Mouse (Mus musculus) gastrocnemius, postnatal 25 days (tissue): ENCODE measurements around the gene Pik3r2. TPM values are rescaled to one million over a fixed set of nuclear protein-coding genes. Genes with fewer than 3 reads are reported as not detected.

Experiments
- DNase-seq: peaks from one replicate; pipeline ENCODE4 v3.0.0; 2022
- total RNA-seq, 2 experiments: library from RNA; stranded (reverse); gene quantifications; 1 replicate in 1 of 2; 2 replicates in 1 of 2; pipeline ENCODE4 v1.2.3; 2021

Pik3r2 gene
- total RNA-seq, 2 experiments from 2014 or later: 13.1 to 18.7 TPM

DNA sequence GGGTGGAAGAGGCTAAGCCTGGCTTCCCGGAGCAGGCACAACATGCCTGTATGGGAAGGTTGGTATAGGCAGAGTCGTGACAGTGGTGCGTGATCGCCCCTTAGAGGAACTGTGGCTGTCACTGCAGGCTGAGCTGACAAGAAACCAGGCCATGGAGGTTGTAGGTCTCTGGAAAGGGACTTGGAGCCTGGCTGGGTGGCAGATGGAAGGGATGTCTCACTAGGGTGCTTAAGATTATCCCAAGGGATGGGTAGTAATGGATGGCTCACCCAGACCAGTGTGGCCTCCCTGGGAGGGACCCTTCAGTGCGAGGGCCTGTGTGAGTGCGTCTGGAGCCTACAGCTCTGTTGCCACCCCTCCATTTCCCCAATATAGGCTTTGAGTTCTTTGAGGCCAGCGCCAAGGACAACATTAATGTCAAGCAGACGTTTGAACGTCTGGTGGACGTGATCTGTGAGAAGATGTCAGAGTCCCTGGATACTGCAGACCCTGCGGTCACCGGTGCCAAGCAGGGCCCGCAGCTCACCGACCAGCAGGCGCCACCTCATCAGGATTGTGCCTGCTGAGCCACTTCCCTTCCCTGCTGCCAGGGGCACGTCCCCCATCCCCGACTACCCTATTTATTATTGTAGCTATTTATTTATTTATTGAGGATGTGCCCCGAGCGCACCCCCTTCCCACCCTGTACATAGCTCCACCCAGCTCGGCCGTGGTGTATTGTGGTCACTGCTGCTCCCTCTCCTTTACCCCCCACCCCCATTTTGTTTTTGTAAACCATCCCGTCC, 18.8 kb downstream of the Pik3r2 start:
- DNase-seq: peak; percentile 26

DNA sequence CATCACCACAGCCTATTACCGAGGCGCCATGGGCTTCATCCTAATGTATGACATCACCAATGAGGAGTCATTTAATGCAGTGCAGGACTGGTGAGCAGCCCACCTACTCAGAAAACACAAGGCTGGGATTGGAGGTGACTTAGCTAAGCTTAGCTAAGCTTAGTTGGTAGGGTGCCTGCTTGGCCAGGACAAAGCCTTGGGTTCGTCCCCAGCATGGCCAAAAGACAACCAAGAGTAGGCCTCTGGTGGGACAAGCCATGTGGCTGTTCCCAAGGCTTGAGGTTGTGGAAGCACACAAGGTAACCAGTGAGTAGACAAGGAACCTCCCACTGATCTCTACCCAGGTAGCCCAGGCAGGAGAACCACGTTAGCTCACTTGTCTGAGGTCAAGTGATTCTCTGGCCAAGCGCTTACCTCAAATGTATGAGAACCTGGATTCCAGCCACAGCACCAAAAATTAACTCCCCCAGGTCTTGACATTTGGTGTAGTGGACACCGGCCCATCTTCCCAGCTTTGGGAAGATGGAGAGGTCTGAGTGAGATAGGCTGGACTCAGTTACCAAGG, 20.0 kb downstream of the Pik3r2 start:
- peak; percentile 9 for DNase-seq

- peak; percentile 13 for DNase-seq
Observed at GRCm38 (mm10) chr8:70755661-70756475, 20.6 kb downstream of the Pik3r2 start.

GRCm38 (mm10) chr8:70754871-70755660, 21.4 kb downstream of the Pik3r2 start:
- DNase-seq: no peak

GRCm38 (mm10) chr8:70754043-70754870, 22.3 kb downstream of the Pik3r2 start, which contains the start of gene Rab3a:
Gene Rab3a (plus strand): TSS chr8:70754679.
- peak; percentile 99 for DNase-seq

- peak; percentile 94 for DNase-seq
Observed at GRCm38 (mm10) chr8:70753151-70753550, 23.4 kb downstream of the Pik3r2 start.

DNA sequence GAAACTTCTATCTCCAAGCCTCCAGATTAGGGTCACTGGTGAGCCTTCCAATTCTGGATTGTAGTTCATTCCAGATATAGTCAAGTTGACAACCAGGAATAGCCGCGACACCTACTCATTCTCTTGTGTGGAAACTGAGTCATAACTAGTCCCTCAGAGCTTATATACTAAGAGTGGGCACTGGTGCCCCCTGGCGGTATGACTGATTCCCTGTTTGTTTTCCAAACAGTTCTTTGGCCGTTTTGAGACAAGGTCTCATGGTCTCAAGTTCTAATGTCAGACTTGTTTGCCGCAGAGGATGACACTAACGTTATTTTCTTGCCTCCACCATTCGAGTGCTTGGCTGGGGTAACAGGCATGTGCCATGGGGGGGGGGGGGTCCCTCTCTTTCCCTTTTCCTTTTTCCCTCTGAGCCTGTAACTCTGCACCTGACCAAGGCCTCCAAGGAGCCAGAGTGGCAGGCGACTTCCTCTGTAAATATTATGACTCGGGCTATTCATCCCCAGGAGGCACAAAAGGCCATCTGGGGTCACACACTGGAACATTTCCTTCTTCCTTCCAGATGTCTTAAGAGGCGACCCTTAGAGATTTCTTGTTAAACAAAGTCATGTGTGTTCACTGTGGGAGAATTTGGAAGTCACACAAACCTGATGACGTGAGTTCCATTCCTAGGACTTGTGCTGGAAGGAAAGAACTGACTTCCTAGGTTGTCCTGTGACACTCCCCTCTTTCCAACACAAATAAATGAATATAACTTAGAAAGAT, 24.3 kb downstream of the Pik3r2 start:
- DNase-seq: peak; percentile 82

- no peak for DNase-seq
Observed at GRCm38 (mm10) chr8:70750128-70750680, 26.3 kb downstream of the Pik3r2 start.

- DNase-seq: no peak
Observed at GRCm38 (mm10) chr8:70749097-70749674, 27.3 kb downstream of the Pik3r2 start.

- no peak for DNase-seq
Observed at GRCm38 (mm10) chr8:70748246-70749096, 28.0 kb downstream of the Pik3r2 start.

DNA sequence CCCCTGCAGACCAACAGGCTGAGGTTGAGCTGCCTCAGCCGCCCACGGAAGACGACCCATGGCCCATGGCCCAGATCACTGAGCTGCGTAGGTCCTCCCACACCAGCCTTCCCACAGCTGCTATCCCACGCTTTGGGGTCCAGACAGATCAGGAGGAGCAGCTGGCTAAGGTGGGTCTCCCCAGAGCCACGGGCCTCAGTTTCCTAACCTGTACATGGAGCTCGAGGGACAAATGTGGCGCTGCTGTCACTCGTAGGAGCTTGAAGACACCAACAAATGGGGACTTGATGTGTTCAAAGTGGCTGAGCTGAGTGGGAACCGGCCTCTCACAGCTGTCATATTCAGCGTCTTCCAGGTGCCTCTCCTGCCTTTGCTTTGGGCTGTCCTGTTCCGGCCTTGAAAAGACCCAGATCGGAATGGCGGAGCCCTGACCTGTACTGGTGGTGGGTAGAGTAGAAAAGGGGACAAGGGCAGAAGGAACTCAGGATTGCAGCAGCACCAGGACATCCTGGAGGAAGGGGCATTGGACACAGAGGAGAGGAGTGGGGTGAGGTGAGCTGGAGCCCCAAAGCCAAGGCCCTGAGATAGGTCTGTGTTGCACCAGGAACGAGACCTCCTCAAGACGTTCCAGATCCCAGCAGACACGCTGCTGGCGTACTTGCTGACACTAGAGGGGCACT, 29.2 kb downstream of the Pik3r2 start:
- DNase-seq: no peak

GRCm38 (mm10) chr8:70746676-70747075, 29.8 kb downstream of the Pik3r2 start:
- DNase-seq: no peak

DNA sequence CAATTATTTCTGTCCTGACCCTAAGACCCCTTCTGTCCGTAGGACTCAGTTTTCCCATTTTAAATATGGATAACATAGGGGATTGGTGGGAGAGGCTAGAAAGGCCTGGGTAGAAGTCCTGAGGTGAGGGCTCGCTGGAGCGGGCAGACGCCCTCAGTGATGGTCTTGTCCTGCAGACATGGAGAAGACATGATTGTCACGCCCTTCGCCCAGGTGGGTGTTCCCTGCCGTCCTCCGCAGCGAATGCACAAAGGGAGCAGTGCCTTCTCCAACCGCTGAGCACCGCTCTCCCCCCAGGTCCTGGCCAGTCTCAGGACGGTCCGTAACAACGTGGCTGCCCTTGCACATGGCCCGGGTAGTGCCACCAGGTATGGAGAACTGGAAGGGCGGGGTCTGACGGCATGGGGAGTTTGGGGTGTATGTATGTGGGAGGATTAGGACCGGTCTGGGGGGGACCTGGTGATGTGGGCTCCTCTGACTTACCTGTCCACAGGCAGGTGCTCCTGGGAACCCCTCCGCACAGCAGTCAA, 30.8 kb downstream of the Pik3r2 start:
- no peak for DNase-seq

DNA sequence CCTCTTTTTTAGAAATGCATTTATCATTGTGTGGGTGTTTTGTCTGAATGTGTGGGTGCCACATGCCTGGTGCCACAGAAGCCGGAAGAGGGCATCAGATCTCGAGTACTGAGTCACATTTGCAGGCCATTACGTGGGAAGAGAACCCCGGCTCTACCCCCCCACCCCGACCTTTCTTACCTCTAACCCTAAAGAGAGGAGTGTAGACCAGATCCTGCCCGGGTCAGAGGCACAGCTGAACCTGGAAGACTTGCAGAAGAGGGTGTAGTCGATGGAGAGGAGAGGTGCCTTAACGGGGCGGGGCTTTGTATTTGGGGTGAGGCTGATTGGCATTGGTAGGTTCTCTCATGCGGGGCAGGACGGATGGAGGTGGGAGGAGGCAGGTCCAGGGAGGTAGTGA, 31.7 kb downstream of the Pik3r2 start:
- no peak for DNase-seq

- peak; percentile 81 for DNase-seq
Observed at GRCm38 (mm10) chr8:70743656-70744590, 32.6 kb downstream of the Pik3r2 start.

DNA sequence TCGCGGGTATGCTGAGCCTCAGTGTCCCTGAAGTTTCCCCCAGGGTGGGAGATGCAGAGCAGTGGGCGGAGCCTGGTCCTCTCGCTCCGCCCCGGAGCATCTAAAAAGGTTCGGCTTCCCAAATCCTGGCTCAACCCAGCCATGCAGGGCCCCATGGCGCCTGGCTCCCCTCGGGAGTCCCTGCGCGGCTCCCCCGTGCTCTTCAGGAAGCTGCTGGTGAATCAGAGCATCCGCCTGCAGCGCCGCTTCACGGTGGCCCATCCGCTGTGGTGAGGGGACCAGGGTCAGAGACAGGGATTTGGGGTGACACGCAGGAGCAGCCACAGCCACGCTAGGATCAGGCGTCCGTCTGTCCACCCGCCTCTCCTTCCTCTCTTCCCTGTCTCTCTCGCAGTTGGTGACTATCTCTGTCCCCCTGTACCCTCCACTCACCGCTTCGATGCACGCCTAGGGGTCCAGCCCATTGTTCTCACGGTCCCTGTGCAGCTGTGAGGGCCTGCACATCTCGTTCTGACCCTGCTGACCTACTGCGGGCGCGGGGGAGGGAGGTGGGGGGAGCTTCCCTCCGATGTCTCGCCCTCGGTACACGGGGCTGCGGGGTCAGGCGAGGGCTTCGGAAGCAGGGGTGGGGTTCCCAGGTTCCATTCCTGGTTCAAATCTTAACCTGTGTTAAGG, 33.4 kb downstream of the Pik3r2 start:
- DNase-seq: peak; percentile 57
